Mouse (Mus musculus) yolk sac, embryonic 10.5 days (tissue): Measurements from ENCODE around the gene Ccm2.

Experiments used
- DNase-seq: peaks from one replicate; pipeline ENCODE4 v3.0.0-alpha.2; 2017; ENCODE audit warnings: low spot score

Gene Ccm2

GRCm38 (mm10) chr11:6603887-6604603 lies 57.4 kb downstream of the Ccm2 start:
- no peak for DNase-seq

- DNase-seq = no peak
Measured at GRCm38 (mm10) chr11:6604604-6604936, 57.9 kb downstream of the Ccm2 start.

- no peak for DNase-seq
Measured at GRCm38 (mm10) chr11:6605021-6605481, 58.4 kb downstream of the Ccm2 start.

GRCm38 (mm10) chr11:6605491-6606399 lies 59.1 kb downstream of the Ccm2 start, which contains the start of gene Nacad:
TSS of gene Nacad (minus strand) at chr11:6606053.
- no peak for DNase-seq

GRCm38 (mm10) chr11:6615250-6616205 lies 68.8 kb downstream of the Ccm2 start:
- DNase-seq = no peak

- DNase-seq = no peak
Measured at GRCm38 (mm10) chr11:6623704-6624103, 77.0 kb downstream of the Ccm2 start.

- DNase-seq = no peak
Measured at GRCm38 (mm10) chr11:6624619-6625382, 78.1 kb downstream of the Ccm2 start.

- peak; percentile 93 for DNase-seq
Measured at GRCm38 (mm10) chr11:6625478-6626387, 79.0 kb downstream of the Ccm2 start, which contains the start of gene Tbrg4. TSS of gene Tbrg4 (minus strand) at chr11:6626067.

- DNase-seq = peak; percentile 26
Measured at GRCm38 (mm10) chr11:6626388-6626772, 79.7 kb downstream of the Ccm2 start.

- DNase-seq = no peak
Measured at GRCm38 (mm10) chr11:6627731-6628130, 81.0 kb downstream of the Ccm2 start.

- DNase-seq = peak; percentile 47
Measured at GRCm38 (mm10) chr11:6628568-6628967, 81.9 kb downstream of the Ccm2 start.

GRCm38 (mm10) chr11:6629655-6630054 lies 83.0 kb downstream of the Ccm2 start:
- no peak for DNase-seq

GRCm38 (mm10) chr11:6636150-6636549 lies 89.5 kb downstream of the Ccm2 start:
- DNase-seq = no peak

- DNase-seq = no peak
Measured at GRCm38 (mm10) chr11:6638537-6638936, 91.8 kb downstream of the Ccm2 start, which contains the start of gene Wap. TSS of gene Wap (minus strand) at chr11:6638637.

GRCm38 (mm10) chr11:6639072-6639471 lies 92.4 kb downstream of the Ccm2 start:
- no peak for DNase-seq

GRCm38 (mm10) chr11:6644566-6644965 lies 97.9 kb downstream of the Ccm2 start:
- DNase-seq = no peak
